Mouse (Mus musculus) myocyte (in vitro differentiated cells): ENCODE measurements around the gene Wnt9a.

Experiments used
- E2F4 ChIP-seq: IDR thresholded peaks from one replicate; pipeline ENCODE4 v1.6.1; 2011; ENCODE audit warnings: mild to moderate bottlenecking, control low read depth, moderate library complexity; ENCODE audit not compliant: insufficient read depth
- MYOD1 ChIP-seq, 3 experiments: IDR thresholded peaks; one replicate each; pipeline ENCODE4 v1.6.1; 2011; ENCODE audit warnings: control low read depth in 2 of 3, low read depth in 2 of 3, mild to moderate bottlenecking in 2 of 3, moderate library complexity in 1 of 3; ENCODE audit not compliant: insufficient read length in 2 of 3, control insufficient read depth in 1 of 3
- POLR2A ChIP-seq: IDR thresholded peaks from one replicate; pipeline ENCODE4 v1.6.1; 2011; ENCODE audit warnings: low read depth, mild to moderate bottlenecking, control low read depth, moderate library complexity; ENCODE audit not compliant: insufficient read length
- POLR2AphosphoS2 ChIP-seq: IDR thresholded peaks from one replicate; pipeline ENCODE4 v1.6.1; 2011; ENCODE audit warnings: low read depth, control low read depth; ENCODE audit not compliant: insufficient read length
- REST ChIP-seq: IDR thresholded peaks from one replicate; pipeline ENCODE4 v1.6.1; 2011; ENCODE audit warnings: mild to moderate bottlenecking, control low read depth, moderate library complexity; ENCODE audit not compliant: insufficient read depth, insufficient read length
- TCF12 ChIP-seq: IDR thresholded peaks from one replicate; pipeline ENCODE4 v1.6.1; 2011; ENCODE audit warnings: mild to moderate bottlenecking, control low read depth; ENCODE audit not compliant: poor library complexity, insufficient read depth, severe bottlenecking
- USF1 ChIP-seq: IDR thresholded peaks from one replicate; pipeline ENCODE4 v1.6.1; 2011; ENCODE audit warnings: low read depth, mild to moderate bottlenecking, control low read depth, moderate library complexity

GRCm38 (mm10) chr11:59350326-59350725 lies 43.6 kb downstream of the Wnt9a start:
- TF ChIP-seq POLR2A, result no peak
- no peak for TF ChIP-seq MYOD1 (IDR thresholded peaks at IDR 0.05; ENCODE audit: control insufficient read depth in 1 of 3, insufficient read length in 2 of 3, low read depth in 2 of 3)
- no peak for TF ChIP-seq USF1
- TF ChIP-seq POLR2AphosphoS2, result no peak
- TF ChIP-seq E2F4, result no peak
- TF ChIP-seq TCF12, result no peak
- TF ChIP-seq REST, result no peak
